Mouse (Mus musculus) limb, embryonic 14.5 days (tissue): ENCODE measurements at regions not wholly inside any gene's neighbourhood (a gene's known extent, or its start where the extent isn't known, plus 50 kb on each side); places are given as distances from the start of the nearest gene placed in this dataset.

ENCODE experiments used
- ATAC-seq: fragments of 200-750 bp; cut with Nextera tagmentation; 2 replicates; pipeline ENCODE4 v1.8.0; 2017; ENCODE audit warnings: low read depth, moderate number of reproducible peaks, moderate TSS enrichment; ENCODE audit not compliant: low FRiP score
- DNase-seq: peaks from one replicate; pipeline ENCODE4 v3.0.0-alpha.2; 2015; ENCODE audit warnings: low spot score
- H3K27ac ChIP-seq: fragments of 300-500 bp; sonication (generic); replicated peaks from 2 replicates; pipeline ENCODE4 v1.5.1; 2014; ENCODE audit warnings: low read depth, mild to moderate bottlenecking, low read length, moderate library complexity, mixed read lengths
- H3K27me3 ChIP-seq: fragments of 300-500 bp; sonication (generic); 2 replicates; pipeline ENCODE4 v1.6.1; 2014; ENCODE audit warnings: low read length, mixed read lengths; ENCODE audit not compliant: control insufficient read depth, insufficient read depth
- H3K36me3 ChIP-seq: fragments of 300-500 bp; sonication (generic); 2 replicates; pipeline ENCODE4 v1.6.1; 2014; ENCODE audit warnings: mild to moderate bottlenecking, low read length, moderate library complexity, mixed read lengths; ENCODE audit not compliant: control insufficient read depth, insufficient read depth
- H3K4me1 ChIP-seq: fragments of 300-500 bp; sonication (generic); 2 replicates; pipeline ENCODE4 v1.6.1; 2014; ENCODE audit warnings: antibody characterized with exemption, low read length, mixed read lengths; ENCODE audit not compliant: control insufficient read depth, insufficient read depth
- H3K4me2 ChIP-seq: fragments of 300-500 bp; sonication (generic); replicated peaks from 2 replicates; pipeline ENCODE4 v1.6.1; 2014; ENCODE audit warnings: low read depth, mild to moderate bottlenecking, low read length, moderate library complexity; ENCODE audit not compliant: severe bottlenecking
- H3K4me3 ChIP-seq: fragments of 300-500 bp; sonication (generic); replicated peaks from 2 replicates; pipeline ENCODE4 v1.5.1; 2014; ENCODE audit warnings: low read length
- H3K9ac ChIP-seq: fragments of 300-500 bp; sonication (generic); 2 replicates; pipeline ENCODE4 v1.6.1; 2014; ENCODE audit warnings: mild to moderate bottlenecking, low read depth, low read length, moderate library complexity; ENCODE audit not compliant: severe bottlenecking
- H3K9me3 ChIP-seq: fragments of 300-500 bp; sonication (generic); 2 replicates; pipeline ENCODE4 v1.6.1; 2016; ENCODE audit warnings: low read length; ENCODE audit not compliant: control insufficient read depth
- POLR2A ChIP-seq: fragments of 200-500 bp; IDR thresholded peaks from 2 replicates; pipeline ENCODE4 v1.8.0; 2012; ENCODE audit warnings: inconsistent platforms, mild to moderate bottlenecking, moderate library complexity, borderline replicate concordance; ENCODE audit not compliant: insufficient read depth, insufficient read length; ENCODE audit errors: extremely low read depth
- WGBS: fragments of 180-500 bp; shearing (Covaris S2); extraction: QIAGEN DNeasy Blood & Tissue Kit; methylation state at CpG from one replicate; pipeline ENCODE4 v1.1.7; 2014; 5-methylcytosine and 5-hydroxymethylcytosine counted together

DNA sequence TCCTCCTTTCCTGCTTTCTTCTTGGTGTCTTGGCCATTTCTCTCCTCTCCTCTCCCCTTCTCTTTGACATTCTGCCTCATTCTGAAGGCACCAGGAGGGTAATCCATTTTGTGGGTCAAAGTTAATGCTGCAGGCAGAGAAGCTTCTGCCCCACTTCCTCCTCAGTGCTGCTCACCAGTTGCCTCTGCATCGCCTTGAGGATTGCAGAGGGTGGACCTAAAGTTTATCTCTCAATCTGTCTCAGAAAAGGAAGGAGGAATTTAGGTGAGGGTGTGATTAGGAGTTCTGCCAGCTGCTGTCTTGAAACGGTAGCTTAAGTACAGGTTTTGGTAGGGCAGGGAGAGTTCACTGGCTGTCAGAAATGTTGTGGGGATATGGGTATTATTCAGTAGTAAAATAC is 101.3 kb upstream of the Zfand5 start:
- Histone ChIP-seq H3K27ac (no peak overlapping the region), H3K4me3 (no peak overlapping the region), H3K36me3 (no peaks in the 10 kb centered on the region), H3K27me3 (no peaks in the 10 kb centered on the region), H3K4me1 (0 out of 2 replicates have a peak, but pooled peaks cover 8% of the 10 kb centered on the region), H3K9me3 (no peaks in the 10 kb centered on the region), H3K4me2 (no peak overlapping the region), H3K9ac (no peak overlapping the region)
- no peak for TF ChIP-seq POLR2A
- no peak for DNase-seq
- no peak for ATAC-seq
- 31% methylated on average over 2 of the region's 2 CpGs for WGBS

- no peaks in the 10 kb centered on the region for H3K9me3 ChIP-seq
- H3K4me2 ChIP-seq: no peak overlapping the region
- H3K27ac ChIP-seq: no peak overlapping the region
- no peak overlapping the region for H3K4me3 ChIP-seq
- no peak overlapping the region for H3K9ac ChIP-seq
- TF ChIP-seq POLR2A: no peak
- DNase-seq (no peak), ATAC-seq (no peak)
- 47% methylated on average over 4 of the region's 4 CpGs for WGBS
- H3K4me1 ChIP-seq: 0 out of 2 replicates have a peak, but pooled peaks cover 8% of the 10 kb centered on the region
- H3K27me3 ChIP-seq: no peaks in the 10 kb centered on the region
- no peaks in the 10 kb centered on the region for H3K36me3 ChIP-seq
Observed at GRCm38 (mm10) chr19:21166939-21167338, 105.1 kb upstream of the Zfand5 start.

GRCm38 (mm10) chr19:21166465-21166860 is 105.6 kb upstream of the Zfand5 start:
- DNase-seq: no peak
- TF ChIP-seq POLR2A: no peak
- H3K4me2 ChIP-seq: no peak overlapping the region

DNA sequence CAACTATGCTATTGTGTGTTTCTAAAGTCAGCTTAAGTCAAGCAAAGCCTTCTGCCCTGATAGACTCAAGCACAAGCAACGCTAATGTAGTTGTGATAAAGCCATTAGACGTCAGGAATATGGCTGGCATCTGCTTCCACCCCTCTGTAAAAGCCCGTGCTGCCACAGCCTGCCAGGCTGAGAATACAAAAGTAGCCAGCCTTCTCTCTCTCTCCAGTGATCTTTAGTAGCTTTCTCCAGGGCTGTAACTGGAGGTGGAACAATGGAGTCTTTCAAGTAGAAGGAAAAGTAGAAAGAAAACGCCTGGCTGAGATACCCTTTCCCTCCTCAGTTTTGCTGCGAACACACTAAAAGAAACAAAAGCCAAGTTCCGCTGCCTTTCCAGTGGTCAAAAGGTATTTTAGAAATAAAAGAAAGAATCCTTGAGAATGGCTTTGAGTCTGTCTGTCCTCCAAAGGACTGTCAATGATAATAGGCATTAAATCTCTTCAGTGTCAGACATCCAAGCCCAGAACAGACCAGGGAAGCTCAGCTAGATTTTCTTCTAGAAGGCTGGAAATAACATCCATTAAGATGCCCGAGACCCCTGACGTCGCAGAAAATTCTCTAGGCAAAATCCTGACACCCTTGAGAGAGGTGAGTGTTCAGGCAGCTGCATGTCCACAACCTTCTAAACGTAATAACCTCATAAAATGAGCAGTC is 106.2 kb upstream of the Zfand5 start:
- Histone ChIP-seq H3K9me3 (no peaks in the 10 kb centered on the region), H3K9ac (no peak overlapping the region), H3K36me3 (no peaks in the 10 kb centered on the region), H3K4me2 (no peak overlapping the region), H3K27ac (no peak overlapping the region), H3K4me1 (0 out of 2 replicates have a peak, but pooled peaks cover 8% of the 10 kb centered on the region), H3K27me3 (no peaks in the 10 kb centered on the region), H3K4me3 (no peak overlapping the region)
- ATAC-seq (no peak), DNase-seq (peak; percentile 3)
- WGBS: 39% methylated on average over 10 of the region's 10 CpGs
- TF ChIP-seq POLR2A: no peak

More at GRCm38 (mm10) chr19:21166465-21166860, 105.6 kb upstream of the Zfand5 start:
- no peaks in the 10 kb centered on the region for H3K9me3 ChIP-seq
- ATAC-seq: no peak
- H3K27ac ChIP-seq: no peak overlapping the region
- no peaks in the 10 kb centered on the region for H3K27me3 ChIP-seq
- H3K4me3 ChIP-seq: no peak overlapping the region
- no peak overlapping the region for H3K9ac ChIP-seq
- no peaks in the 10 kb centered on the region for H3K36me3 ChIP-seq
- 64% methylated on average over 5 of the region's 5 CpGs for WGBS
- 0 out of 2 replicates have a peak, but pooled peaks cover 8% of the 10 kb centered on the region for H3K4me1 ChIP-seq

DNA sequence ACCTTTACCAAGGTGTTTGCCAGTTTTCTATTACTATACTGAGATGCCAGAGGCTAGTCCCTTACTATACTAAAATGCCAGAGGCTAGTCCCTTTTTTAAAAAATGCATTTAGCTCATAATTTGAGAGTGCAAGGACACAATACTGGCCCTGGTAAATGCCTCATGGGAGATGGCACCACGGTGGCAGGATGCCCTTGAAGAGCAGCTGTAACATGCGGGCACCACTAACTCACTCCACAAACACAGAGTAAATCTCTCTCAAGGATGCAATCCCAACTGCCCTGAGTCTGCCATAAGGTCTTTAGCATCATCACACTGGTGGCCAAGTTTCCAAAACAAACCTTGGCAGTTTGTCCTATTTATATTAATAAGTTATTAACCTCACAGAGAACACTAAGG is 108.1 kb upstream of the Zfand5 start:
- DNase-seq: no peak
- Histone ChIP-seq H3K4me1 (0 out of 2 replicates have a peak, but pooled peaks cover 8% of the 10 kb centered on the region), H3K4me2 (no peak overlapping the region), H3K4me3 (no peak overlapping the region), H3K27me3 (no peaks in the 10 kb centered on the region), H3K36me3 (no peaks in the 10 kb centered on the region), H3K9ac (no peak overlapping the region), H3K9me3 (no peaks in the 10 kb centered on the region), H3K27ac (no peak overlapping the region)
- 74% methylated on average over 2 of the region's 2 CpGs for WGBS
- no peak for ATAC-seq
- no peak for TF ChIP-seq POLR2A
